Mouse (Mus musculus): ENCODE measurements around the gene Limch1.

DNA sequence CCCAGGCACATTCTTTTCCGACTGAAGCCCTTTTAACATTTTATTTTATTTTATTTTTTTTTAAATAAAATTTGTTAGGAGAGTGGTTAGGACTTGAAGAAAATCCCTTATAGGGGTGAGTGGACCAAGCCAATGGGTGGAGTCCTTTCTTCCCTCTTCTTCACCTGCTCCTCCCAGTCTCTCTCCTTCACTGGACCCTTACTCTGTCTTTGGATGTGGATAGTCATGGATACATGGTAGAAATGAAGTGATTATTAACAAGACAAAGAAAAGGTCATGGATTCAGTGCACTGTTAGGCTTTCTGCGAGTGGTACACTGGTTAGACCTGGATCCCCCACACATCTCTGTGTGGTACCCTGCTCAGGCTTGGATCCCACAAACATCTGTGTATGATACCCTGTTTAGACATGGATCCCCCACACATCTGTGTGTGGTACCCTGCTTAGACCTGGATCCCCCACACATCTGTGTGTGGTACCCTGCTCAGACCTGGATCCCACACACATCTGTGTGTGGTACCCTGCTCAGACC is 12.1 kb downstream of the Limch1 start:
- TF ChIP-seq CTCF (conservative IDR thresholded peaks at IDR 0.05; ENCODE audit: low read length) (no peak), POU5F1 (IDR thresholded peaks at IDR 0.05; ENCODE audit: borderline replicate concordance, low read length) (no peak)
